Mouse (Mus musculus) testis, adult 10 weeks (tissue): ENCODE measurements around the gene Prkn. TPM values are rescaled to one million over a fixed set of nuclear protein-coding genes. Genes with fewer than 3 reads are reported as not detected.

Source experiments
- polyA plus RNA-seq: library from polyadenylated mRNA; stranded (reverse); fragments of 350-450 nt; fragmentation: Illumina TruSeq; extraction: RNeasy Lipid Tissue Mini Kit (QIAGEN cat#74804); gene quantifications from one replicate; pipeline ENCODE4 v1.2.3, GENCODE M21; 2014; ENCODE audit warnings: low read depth, low replicate concordance

Gene Prkn
- polyA plus RNA-seq, result 11.7 TPM

GRCm38 (mm10) chr17:10840148-10840707 is at the start of gene Prkn, which contains the start of gene Pacrg:
TSS of gene Prkn (plus strand) at chr17:10840384.
TSS of gene Pacrg (minus strand) at chr17:10840311.

Other genes starting within 250 kb of the Prkn start
- 244 TPM for gene Pacrg, start 73 bp upstream of the Prkn start, polyA plus RNA-seq